Mouse (Mus musculus) cerebellum, adult 2 months (tissue): ENCODE data around the gene C1d. TPM values are rescaled to one million over a fixed set of nuclear protein-coding genes. Genes with fewer than 3 reads are reported as not detected.
"Not testable (repeated sequence)": the region's sequence is repeated elsewhere in the genome, so short reads cannot be mapped to it uniquely, and the experiment has no call there.

Experiments
- DNase-seq, 2 experiments: peaks; one replicate each; pipeline ENCODE4 v3.0.0; 2021
- H3K27ac ChIP-seq: fragments of 200-500 bp; 2 replicates; pipeline ENCODE4 v1.5.1; 2012; ENCODE audit warnings: low read length, control low read depth, inconsistent platforms; ENCODE audit not compliant: insufficient read depth
- H3K27me3 ChIP-seq: fragments of 200-500 bp; 2 replicates; pipeline ENCODE4 v1.6.1; 2012; ENCODE audit warnings: inconsistent platforms, mild to moderate bottlenecking, low read length, moderate library complexity; ENCODE audit not compliant: control insufficient read depth, insufficient read depth
- H3K4me1 ChIP-seq: fragments of 200-500 bp; 2 replicates; pipeline ENCODE4 v1.6.1; 2011; ENCODE audit warnings: low read length; ENCODE audit not compliant: control insufficient read depth, insufficient read depth
- H3K4me3 ChIP-seq: fragments of 200-500 bp; replicated peaks from 2 replicates; pipeline ENCODE3; 2011; ENCODE audit warnings: mild to moderate bottlenecking, low read depth, low read length, control low read depth; ENCODE audit not compliant: insufficient read depth
- CTCF ChIP-seq: fragments of 200-500 bp; IDR thresholded peaks from 2 replicates; pipeline ENCODE4 v1.5.1; 2011; ENCODE audit warnings: low read depth, mild to moderate bottlenecking, control low read depth, low read length, moderate library complexity, borderline replicate concordance; ENCODE audit not compliant: insufficient read depth
- POLR2A ChIP-seq: fragments of 200-500 bp; IDR thresholded peaks from 2 replicates; pipeline ENCODE4 v1.6.1; 2011; ENCODE audit warnings: low read length, control low read depth, borderline replicate concordance; ENCODE audit not compliant: insufficient read depth
- WGBS: fragments of 180-500 bp; shearing (Covaris S2); methylation state at CpG from one replicate; pipeline ENCODE4 v1.1.7; 2018; 5-methylcytosine and 5-hydroxymethylcytosine counted together
- polyA plus RNA-seq: library from polyadenylated mRNA; depleted of rRNA; stranded (reverse); fragments of >200 nt; gene quantifications from 2 replicates; pipeline ENCODE4 v1.2.3, GENCODE M21; 2012

C1d gene
- polyA plus RNA-seq, 1 experiment, result 43.4 TPM

GRCm38 (mm10) chr11:17236449-17237037 lies 20.8 kb upstream of the C1d start:
- H3K27ac ChIP-seq, result no peak overlapping the region
- DNase-seq, result no peak
- TF ChIP-seq CTCF (no peak), POLR2A (no peak)
- no peaks in the 10 kb centered on the region for H3K4me1 ChIP-seq
- H3K27me3 ChIP-seq, result no peaks in the 10 kb centered on the region
- WGBS, result 84% methylated on average over 5 of the region's 5 CpGs
- H3K4me3 ChIP-seq, result no peak overlapping the region

GRCm38 (mm10) chr11:17238598-17238997 lies 18.8 kb upstream of the C1d start:
- not testable (repeated sequence) for H3K27ac ChIP-seq, DNase-seq, H3K4me3 ChIP-seq, H3K27me3 ChIP-seq, H3K4me1 ChIP-seq
- WGBS, result 92% methylated on average over 5 of the region's 5 CpGs

GRCm38 (mm10) chr11:17248715-17249114 lies 8.7 kb upstream of the C1d start:
- TF ChIP-seq POLR2A (no peak), CTCF (no peak)
- DNase-seq, result no peak

DNA sequence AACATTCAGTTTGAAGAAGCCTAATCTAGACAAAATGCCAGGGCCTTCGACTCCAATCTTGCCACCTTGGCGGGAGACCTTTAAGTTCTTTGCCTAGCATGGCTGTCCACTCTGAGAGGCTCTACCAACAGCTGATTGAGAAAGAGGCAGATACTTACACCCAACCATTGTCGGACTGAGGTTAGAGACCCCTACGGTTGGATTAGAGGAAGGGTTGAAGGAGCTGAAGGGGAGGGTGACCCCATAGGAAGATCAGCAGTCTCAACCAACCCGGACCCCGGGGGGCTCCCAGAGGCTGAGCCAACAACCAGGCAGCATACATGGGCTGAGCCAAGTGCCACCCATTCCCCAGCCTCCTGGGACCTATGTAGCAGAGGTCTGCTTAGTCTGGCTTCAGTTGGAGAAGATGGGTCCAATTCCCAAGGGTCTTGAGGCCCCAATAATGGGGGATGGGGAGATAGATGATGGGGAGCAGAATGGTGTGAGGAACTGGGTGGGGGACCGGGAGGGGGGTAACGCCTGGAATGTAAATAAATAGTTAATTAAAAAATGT lies 490 bp upstream of the C1d start:
- DNase-seq, result peak; percentile 29 to 35
- H3K4me1 ChIP-seq, result peaks cover 3% of the 10 kb centered on the region; the same call in 1 of the 2 replicates
- WGBS, result 56% methylated on average over 8 of the region's 8 CpGs
- H3K27me3 ChIP-seq, result no peaks in the 10 kb centered on the region
- TF ChIP-seq POLR2A (no peak), CTCF (no peak)
- no peak overlapping the region for H3K27ac ChIP-seq
- peak overlapping the region; percentile 93 for H3K4me3 ChIP-seq

More at GRCm38 (mm10) chr11:17248715-17249114, 8.7 kb upstream of the C1d start:
- Histone ChIP-seq H3K4me3 (no peak overlapping the region), H3K27me3 (no peaks in the 10 kb centered on the region), H3K27ac (no peak overlapping the region), H3K4me1 (no peaks in the 10 kb centered on the region)

DNA sequence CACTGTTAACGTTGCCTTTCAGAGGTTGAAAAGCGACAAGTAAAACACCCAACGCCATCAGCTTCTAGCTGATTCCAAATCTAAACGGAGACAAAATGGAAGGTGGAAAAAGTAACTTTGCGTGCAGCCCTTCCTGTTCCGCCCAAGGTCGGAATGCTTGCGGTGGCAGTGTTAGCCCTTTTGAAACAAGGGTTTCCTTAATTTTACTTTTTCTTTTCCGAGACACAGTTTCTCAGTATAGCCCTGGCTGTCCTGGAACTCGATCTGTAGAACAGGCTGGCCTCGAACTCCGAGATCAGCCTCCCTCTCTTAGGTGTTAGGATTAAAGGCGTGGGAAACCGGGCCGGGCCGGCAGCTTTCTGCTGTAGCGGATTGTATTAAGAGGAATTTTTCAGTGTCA lies 482 bp downstream of the C1d start:
- peaks cover 3% of the 10 kb centered on the region; the same call in 1 of the 2 replicates for H3K4me1 ChIP-seq
- H3K4me3 ChIP-seq, result peak overlapping the region; percentile 93
- H3K27ac ChIP-seq, result peak overlapping the region; percentile 83
- no peaks in the 10 kb centered on the region for H3K27me3 ChIP-seq
- WGBS, result under 1% methylated on average over 17 of the region's 17 CpGs
- no peak for TF ChIP-seq CTCF
- no peak for TF ChIP-seq POLR2A
- peak in 1 of 2 experiments; percentile 29 for DNase-seq

DNA sequence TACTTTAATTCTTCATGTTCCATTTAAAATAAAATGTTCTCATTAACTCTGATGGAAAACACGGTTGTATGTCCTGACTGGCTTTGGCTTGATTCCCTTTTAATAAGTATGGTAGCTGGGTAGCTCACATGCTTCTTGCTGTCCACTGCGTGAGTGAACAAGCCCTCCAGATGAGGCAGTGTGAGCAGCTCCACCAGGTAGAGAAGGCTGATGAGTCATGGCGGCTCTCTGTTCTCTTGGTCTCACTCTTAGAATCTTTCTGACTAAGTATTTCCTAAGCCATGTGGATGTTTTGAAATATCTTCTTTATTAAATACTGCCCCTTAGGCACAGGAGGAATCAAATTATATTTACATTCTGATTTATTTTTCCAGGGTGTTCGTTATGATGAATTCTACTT lies 9.8 kb downstream of the C1d start:
- no peak for DNase-seq
- H3K27ac ChIP-seq, result no peak overlapping the region
- H3K4me3 ChIP-seq, result no peak overlapping the region
- TF ChIP-seq POLR2A, result no peak
- TF ChIP-seq CTCF, result no peak
- 88% methylated on average over 4 of the region's 4 CpGs for WGBS
- H3K27me3 ChIP-seq, result no peaks in the 10 kb centered on the region
- H3K4me1 ChIP-seq, result no peaks in the 10 kb centered on the region

DNA sequence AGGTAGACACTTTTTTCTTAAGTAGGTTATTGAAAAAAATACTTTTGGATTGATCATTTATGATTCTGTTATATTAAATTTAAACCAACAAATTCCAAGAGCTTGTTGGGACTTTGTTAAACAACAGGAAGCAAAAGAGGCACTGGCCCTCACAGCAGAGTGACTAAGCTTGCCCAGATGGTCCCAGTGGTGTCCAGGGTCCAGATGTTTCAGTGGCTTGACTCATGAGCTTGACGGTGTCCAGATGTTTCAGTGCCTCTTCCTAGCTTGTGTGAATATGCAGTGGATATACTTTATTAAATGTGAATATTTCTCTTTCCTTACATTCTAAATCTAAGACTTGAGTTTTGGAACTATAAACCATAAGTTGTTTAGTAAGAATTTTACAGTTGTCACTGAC lies 11.4 kb downstream of the C1d start:
- no peaks in the 10 kb centered on the region for H3K4me1 ChIP-seq
- 92% methylated on average over 1 of the region's 1 CpGs for WGBS
- H3K27ac ChIP-seq, result no peak overlapping the region
- no peak overlapping the region for H3K4me3 ChIP-seq
- no peak for DNase-seq
- H3K27me3 ChIP-seq, result no peaks in the 10 kb centered on the region
- TF ChIP-seq CTCF, result no peak
- no peak for TF ChIP-seq POLR2A

DNA sequence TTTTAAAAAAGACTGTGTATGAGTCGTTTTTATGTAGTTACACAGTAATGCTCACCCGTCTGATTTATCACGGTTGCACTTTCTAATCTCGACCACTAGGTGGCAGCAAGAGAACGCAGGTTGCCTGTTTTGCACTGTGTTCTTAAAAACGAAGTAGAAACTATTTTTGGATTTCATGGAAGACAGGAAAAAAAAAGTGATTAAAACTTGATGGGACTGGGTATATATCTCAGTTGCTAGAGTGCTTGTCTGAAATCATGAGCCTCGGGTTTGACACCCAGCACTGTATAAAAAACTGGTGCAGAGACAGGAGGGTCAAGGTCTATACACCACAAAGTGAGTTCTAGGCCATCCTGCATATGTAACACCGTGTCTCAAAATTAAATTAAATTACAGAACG lies 22.6 kb downstream of the C1d start:
- Histone ChIP-seq H3K27ac (no peak overlapping the region), H3K4me1 (no peaks in the 10 kb centered on the region), H3K27me3 (no peaks in the 10 kb centered on the region), H3K4me3 (no peak overlapping the region)
- WGBS, result 9% methylated on average over 9 of the region's 9 CpGs
- TF ChIP-seq POLR2A (no peak), CTCF (peak; percentile 80)
- peak; percentile 27 to 33 for DNase-seq

DNA sequence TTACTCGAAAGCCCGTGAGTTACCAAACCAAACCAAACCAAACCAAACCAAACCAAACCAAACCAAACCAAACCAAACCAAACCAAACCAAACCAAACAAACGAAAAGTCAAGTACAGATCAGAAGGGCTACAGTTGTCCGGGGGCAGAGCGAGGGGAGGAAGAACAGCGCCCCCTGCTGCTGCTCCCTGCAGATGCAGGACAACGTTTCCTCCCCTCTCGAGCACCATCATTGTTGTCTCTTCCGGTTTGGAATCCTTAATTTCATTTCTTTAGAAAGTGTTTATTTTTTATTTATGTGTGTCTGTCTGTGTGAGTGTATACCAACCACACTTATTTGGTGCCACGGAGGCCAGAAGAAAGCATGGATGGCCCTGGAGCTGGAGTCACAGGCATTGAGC lies 26.7 kb downstream of the C1d start:
- no peak for DNase-seq
- 73% methylated on average over 10 of the region's 10 CpGs for WGBS
- H3K27ac ChIP-seq, result no peak overlapping the region
- H3K4me3 ChIP-seq, result no peak overlapping the region
- TF ChIP-seq CTCF (0 out of 2 replicates have a peak, but pooled peaks have one; percentile 14), POLR2A (no peak)
- H3K27me3 ChIP-seq, result no peaks in the 10 kb centered on the region
- no peaks in the 10 kb centered on the region for H3K4me1 ChIP-seq
